Mouse (Mus musculus): Measurements from ENCODE around the gene Ntrk2. TPM values are rescaled to one million over a fixed set of nuclear protein-coding genes. Genes with fewer than 3 reads are reported as not detected.

Ntrk2 gene
- total and polyA plus RNA-seq, 2 experiments from 2014 or later = 160 to 233 TPM

GRCm38 (mm10) chr13:58999373-59000053 is 193.1 kb downstream of the Ntrk2 start:
- Histone ChIP-seq H3K27me3 (ENCODE audit: insufficient read depth, low read length) (no peaks in the 10 kb centered on the region), H3K27ac (0 out of 2 replicates have a peak overlapping the region, but pooled peaks have one; percentile 32), H3K9me3 (ENCODE audit: low read length) (no peaks in the 10 kb centered on the region), H3K36me3 (ENCODE audit: insufficient read depth, low read length) (no peaks in the 10 kb centered on the region), H3K4me2 (ENCODE audit: low read depth, low read length) (no peak overlapping the region), H3K9ac (replicated peaks; ENCODE audit: low read length) (no peak overlapping the region), H3K4me1 (ENCODE audit: insufficient read depth, low read length) (no peaks in the 10 kb centered on the region; the same call in 1 of the 2 replicates), H3K4me3 (ENCODE audit: low read length) (no peak overlapping the region)
- TF ChIP-seq CTCF (IDR thresholded peaks at IDR 0.05; ENCODE audit: low read depth) = no peak
- DNase-seq (ENCODE audit: low spot score) (no peak), ATAC-seq (0 out of 2 replicates have a peak, but pooled peaks have one; percentile 47)
- 53% methylated on average over 11 of the region's 11 CpGs for WGBS

GRCm38 (mm10) chr13:59002943-59003806 is 196.8 kb downstream of the Ntrk2 start:
- ATAC-seq (no peak), DNase-seq (ENCODE audit: low spot score) (no peak)
- Histone ChIP-seq H3K36me3 (ENCODE audit: insufficient read depth, low read length) (no peaks in the 10 kb centered on the region), H3K27me3 (ENCODE audit: insufficient read depth, low read length) (no peaks in the 10 kb centered on the region), H3K4me2 (ENCODE audit: low read depth, low read length) (no peak overlapping the region), H3K4me1 (ENCODE audit: insufficient read depth, low read length) (no peaks in the 10 kb centered on the region; the same call in 1 of the 2 replicates), H3K4me3 (ENCODE audit: low read length) (no peak overlapping the region), H3K27ac (no peak overlapping the region; the same call in 1 of the 2 replicates), H3K9ac (replicated peaks; ENCODE audit: low read length) (no peak overlapping the region), H3K9me3 (ENCODE audit: low read length) (no peaks in the 10 kb centered on the region)
- WGBS = 63% methylated on average over 12 of the region's 12 CpGs
- TF ChIP-seq CTCF (IDR thresholded peaks at IDR 0.05; ENCODE audit: low read depth) = peak; percentile 12; the same call in 1 of the 2 replicates

- Histone ChIP-seq H3K27ac (no peak overlapping the region; the same call in 1 of the 2 replicates), H3K4me1 (ENCODE audit: insufficient read depth, low read length) (no peaks in the 10 kb centered on the region; the same call in 1 of the 2 replicates), H3K4me3 (ENCODE audit: low read length) (no peak overlapping the region), H3K27me3 (ENCODE audit: insufficient read depth, low read length) (no peaks in the 10 kb centered on the region), H3K9me3 (ENCODE audit: low read length) (no peaks in the 10 kb centered on the region), H3K9ac (replicated peaks; ENCODE audit: low read length) (no peak overlapping the region), H3K36me3 (ENCODE audit: insufficient read depth, low read length) (no peaks in the 10 kb centered on the region), H3K4me2 (ENCODE audit: low read depth, low read length) (no peak overlapping the region)
- DNase-seq (ENCODE audit: low spot score) = no peak
- TF ChIP-seq CTCF (IDR thresholded peaks at IDR 0.05; ENCODE audit: low read depth) = no peak
- 38% methylated on average over 6 of the region's 6 CpGs for WGBS
- ATAC-seq = no peak
Observed at GRCm38 (mm10) chr13:59003807-59004173, 197.4 kb downstream of the Ntrk2 start.

- Histone ChIP-seq H3K27ac (no peak overlapping the region), H3K4me3 (ENCODE audit: low read length) (no peak overlapping the region)
Observed at GRCm38 (mm10) chr13:59004579-59004978, 198.2 kb downstream of the Ntrk2 start.

GRCm38 (mm10) chr13:59009855-59010254 is 203.5 kb downstream of the Ntrk2 start:
- Histone ChIP-seq H3K9ac (replicated peaks; ENCODE audit: low read length) (no peak overlapping the region), H3K4me3 (ENCODE audit: low read length) (no peak overlapping the region), H3K36me3 (ENCODE audit: insufficient read depth, low read length) (no peaks in the 10 kb centered on the region), H3K4me2 (ENCODE audit: low read depth, low read length) (no peak overlapping the region), H3K4me1 (ENCODE audit: insufficient read depth, low read length) (no peaks in the 10 kb centered on the region; the same call in none of the 2 replicates), H3K27ac (peak overlapping the region; percentile 74; the same call in 1 of the 2 replicates), H3K9me3 (ENCODE audit: low read length) (no peaks in the 10 kb centered on the region), H3K27me3 (ENCODE audit: insufficient read depth, low read length) (no peaks in the 10 kb centered on the region)
- no peak for ATAC-seq
- 78% methylated on average over 5 of the region's 5 CpGs for WGBS
- no peak for TF ChIP-seq CTCF (IDR thresholded peaks at IDR 0.05; ENCODE audit: low read depth)
- DNase-seq (ENCODE audit: low spot score) = no peak

More at GRCm38 (mm10) chr13:59004579-59004978, 198.2 kb downstream of the Ntrk2 start:
- ATAC-seq = no peak
- Histone ChIP-seq H3K9ac (replicated peaks; ENCODE audit: low read length) (no peak overlapping the region), H3K27me3 (ENCODE audit: insufficient read depth, low read length) (no peaks in the 10 kb centered on the region), H3K36me3 (ENCODE audit: insufficient read depth, low read length) (no peaks in the 10 kb centered on the region), H3K9me3 (ENCODE audit: low read length) (no peaks in the 10 kb centered on the region), H3K4me1 (ENCODE audit: insufficient read depth, low read length) (no peaks in the 10 kb centered on the region; the same call in 1 of the 2 replicates), H3K4me2 (ENCODE audit: low read depth, low read length) (no peak overlapping the region)
- DNase-seq (ENCODE audit: low spot score) = no peak
- TF ChIP-seq CTCF (IDR thresholded peaks at IDR 0.05; ENCODE audit: low read depth) = no peak
- WGBS = 50% methylated on average over 6 of the region's 6 CpGs

- Histone ChIP-seq H3K9ac (replicated peaks; ENCODE audit: low read length) (peak overlapping the region; percentile 39), H3K4me3 (ENCODE audit: low read length) (peak overlapping the region; percentile 21), H3K9me3 (ENCODE audit: low read length) (no peaks in the 10 kb centered on the region), H3K27ac (peak overlapping the region; percentile 74), H3K4me2 (ENCODE audit: low read depth, low read length) (peak overlapping the region; percentile 57), H3K27me3 (ENCODE audit: insufficient read depth, low read length) (no peaks in the 10 kb centered on the region), H3K36me3 (ENCODE audit: insufficient read depth, low read length) (no peaks in the 10 kb centered on the region), H3K4me1 (ENCODE audit: insufficient read depth, low read length) (no peaks in the 10 kb centered on the region; the same call in none of the 2 replicates)
- DNase-seq (ENCODE audit: low spot score) = peak; percentile 20
- 5% methylated on average over 16 of the region's 16 CpGs for WGBS
- TF ChIP-seq CTCF (IDR thresholded peaks at IDR 0.05; ENCODE audit: low read depth) = no peak
- peak; percentile 48 for ATAC-seq
Observed at GRCm38 (mm10) chr13:59010893-59011529, 204.6 kb downstream of the Ntrk2 start.
